Mouse (Mus musculus) right cerebral cortex, postnatal 25 days (tissue): Measurements from ENCODE around the gene Arid3a.

Experiments
- DNase-seq: peaks from one replicate; pipeline ENCODE4 v3.0.0; 2022

Gene Arid3a

DNA sequence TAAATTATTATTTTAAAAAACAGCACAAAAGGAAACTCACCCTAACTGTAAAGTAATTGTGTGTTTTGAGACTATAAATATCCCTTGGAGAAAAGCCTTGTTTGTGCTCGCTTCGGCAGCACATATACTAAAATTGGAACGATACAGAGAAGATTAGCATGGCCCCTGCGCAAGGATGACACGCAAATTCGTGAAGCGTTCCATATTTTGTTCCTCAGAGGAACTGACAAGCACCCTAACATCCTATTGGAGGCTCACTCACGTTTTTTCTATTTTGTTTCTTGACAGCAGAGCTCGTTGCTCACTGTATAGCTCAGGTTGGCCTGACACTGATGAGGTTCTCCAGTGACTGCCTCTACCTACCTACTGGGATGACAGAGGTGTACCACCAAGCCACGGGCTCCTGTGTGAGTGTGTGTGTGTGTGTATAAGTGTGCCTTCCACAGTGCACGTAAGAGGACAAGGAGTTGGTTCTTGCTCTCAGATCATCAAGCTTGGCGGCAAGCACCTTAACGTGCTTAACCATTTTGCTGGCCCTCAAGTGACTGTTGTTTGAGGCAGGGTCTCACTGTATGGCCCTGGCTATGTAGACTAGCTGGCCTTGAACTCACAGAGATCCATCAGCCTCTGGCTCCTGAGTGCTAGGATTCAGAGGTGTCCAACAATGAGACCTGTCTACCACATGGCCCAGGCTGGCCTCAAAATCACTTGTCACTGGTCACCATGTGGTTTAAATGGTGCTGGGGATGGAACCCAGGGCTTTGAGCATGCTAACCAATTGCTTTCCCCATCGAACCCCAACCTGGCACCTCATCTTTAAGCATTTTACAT, 17.5 kb upstream of the Arid3a start:
- no peak for DNase-seq

GRCm38 (mm10) chr10:79910556-79910955, 16.3 kb upstream of the Arid3a start, which contains the start of gene Gm26602:
Gene Gm26602, plus strand, starts transcription at chr10:79910856.
- DNase-seq = no peak

DNA sequence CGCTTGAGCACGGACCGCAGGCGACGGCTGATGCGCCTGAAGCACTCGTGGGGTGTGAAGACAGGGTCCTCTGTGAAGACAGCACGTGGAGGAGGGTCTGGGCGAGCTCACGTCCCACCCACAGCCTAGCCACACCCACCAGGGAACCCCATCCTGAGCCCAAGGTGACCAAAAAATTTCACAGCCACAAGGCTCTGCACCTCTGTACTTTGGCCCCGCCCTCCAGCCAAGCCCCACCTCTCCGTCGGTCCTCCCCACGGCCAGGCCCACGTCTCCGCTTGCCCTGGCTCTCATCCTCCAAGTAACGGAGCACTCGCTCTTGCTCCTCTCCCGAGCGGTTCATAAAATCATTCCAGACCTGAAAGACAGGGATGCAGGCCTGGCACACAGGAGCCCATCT, 14.4 kb upstream of the Arid3a start:
- DNase-seq = no peak

- no peak for DNase-seq
These were observed 12.5 kb upstream of the Arid3a start for GRCm38 (mm10) chr10:79914131-79914947.

GRCm38 (mm10) chr10:79914948-79915596, 11.8 kb upstream of the Arid3a start:
- DNase-seq = no peak

DNA sequence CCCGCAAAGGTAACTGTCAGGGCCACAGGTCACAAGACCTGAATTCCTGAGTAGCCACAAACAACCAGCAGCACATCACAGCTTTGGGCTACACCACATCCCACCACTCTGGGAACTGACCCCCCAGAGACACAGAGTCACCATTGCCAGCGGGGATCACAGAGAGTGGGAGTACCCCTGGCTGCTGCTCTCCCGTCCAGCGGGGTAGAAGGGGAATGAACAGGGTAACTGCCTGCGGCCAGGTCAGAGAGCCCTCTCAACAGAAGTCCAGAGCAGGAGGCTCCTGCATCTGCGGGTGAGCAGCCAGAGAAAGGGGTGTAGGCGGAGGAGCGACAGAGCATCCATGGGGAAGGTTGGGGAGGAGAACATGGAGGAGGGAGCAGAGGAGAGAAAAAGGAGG, 10.8 kb upstream of the Arid3a start:
- DNase-seq = no peak

GRCm38 (mm10) chr10:79916808-79917531, 9.9 kb upstream of the Arid3a start, which contains the start of gene Kiss1r:
Gene Kiss1r, plus strand, starts transcription at chr10:79916971.
- peak; percentile 88 for DNase-seq

GRCm38 (mm10) chr10:79917532-79918100, 9.2 kb upstream of the Arid3a start:
- no peak for DNase-seq

- no peak for DNase-seq
These were observed 8.4 kb upstream of the Arid3a start for GRCm38 (mm10) chr10:79918231-79919078.

GRCm38 (mm10) chr10:79919251-79919849, 7.5 kb upstream of the Arid3a start:
- DNase-seq = no peak

- no peak for DNase-seq
These were observed 6.6 kb upstream of the Arid3a start for GRCm38 (mm10) chr10:79920056-79920890.

- DNase-seq = no peak
These were observed 5.8 kb upstream of the Arid3a start, which contains the start of gene R3hdm4 for GRCm38 (mm10) chr10:79920958-79921535. Gene R3hdm4, minus strand, starts transcription at chr10:79921208.

DNA sequence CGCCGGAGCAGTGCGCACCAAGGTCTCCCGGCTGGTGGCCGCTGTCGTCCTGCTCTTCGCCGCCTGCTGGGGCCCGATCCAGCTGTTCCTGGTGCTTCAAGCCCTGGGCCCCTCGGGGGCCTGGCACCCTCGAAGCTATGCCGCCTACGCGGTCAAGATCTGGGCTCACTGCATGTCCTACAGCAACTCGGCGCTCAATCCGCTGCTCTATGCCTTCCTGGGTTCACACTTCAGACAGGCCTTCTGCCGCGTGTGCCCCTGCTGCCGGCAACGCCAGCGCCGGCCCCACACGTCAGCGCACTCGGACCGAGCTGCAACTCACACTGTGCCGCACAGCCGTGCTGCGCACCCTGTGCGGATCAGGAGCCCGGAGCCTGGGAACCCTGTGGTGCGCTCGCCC, 5.3 kb upstream of the Arid3a start:
- DNase-seq = no peak

DNA sequence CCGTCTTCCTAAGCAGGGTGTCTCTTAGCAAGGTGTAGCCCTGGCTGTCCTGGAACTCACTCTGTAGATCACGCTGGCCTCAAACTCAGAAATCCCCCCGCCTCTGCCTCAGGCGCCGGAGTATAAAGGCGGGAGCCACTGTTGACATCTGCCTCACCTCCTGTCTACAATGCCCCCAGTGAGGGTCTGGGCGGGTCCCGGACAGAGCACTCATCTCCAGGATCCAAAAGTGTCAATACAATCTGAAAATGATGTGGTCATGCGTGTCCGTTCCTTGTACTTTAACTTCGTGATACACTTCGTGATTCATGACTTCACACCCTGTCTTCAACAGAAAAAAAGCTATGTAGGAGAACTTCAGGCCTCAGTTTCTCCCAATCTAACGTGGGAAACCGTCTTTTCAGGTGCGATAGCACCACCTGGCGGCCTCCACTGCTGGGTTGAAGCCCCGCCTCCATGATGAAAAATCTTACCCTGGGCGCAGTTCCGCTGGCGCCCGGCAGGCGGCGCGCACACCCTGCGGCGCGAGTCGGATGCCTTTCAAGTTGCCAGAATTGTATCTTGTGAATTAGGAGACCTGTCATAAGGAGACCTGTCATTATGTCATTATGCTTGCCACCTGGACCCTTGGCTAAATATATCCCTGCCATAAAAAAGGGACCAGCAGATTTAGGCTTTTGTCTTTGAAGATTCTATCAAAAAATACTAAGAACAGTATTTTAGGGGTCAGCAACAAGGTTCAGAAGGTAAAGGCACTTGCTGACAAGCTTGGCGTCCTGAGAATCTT, 1.7 kb upstream of the Arid3a start:
- DNase-seq = peak; percentile 91

DNA sequence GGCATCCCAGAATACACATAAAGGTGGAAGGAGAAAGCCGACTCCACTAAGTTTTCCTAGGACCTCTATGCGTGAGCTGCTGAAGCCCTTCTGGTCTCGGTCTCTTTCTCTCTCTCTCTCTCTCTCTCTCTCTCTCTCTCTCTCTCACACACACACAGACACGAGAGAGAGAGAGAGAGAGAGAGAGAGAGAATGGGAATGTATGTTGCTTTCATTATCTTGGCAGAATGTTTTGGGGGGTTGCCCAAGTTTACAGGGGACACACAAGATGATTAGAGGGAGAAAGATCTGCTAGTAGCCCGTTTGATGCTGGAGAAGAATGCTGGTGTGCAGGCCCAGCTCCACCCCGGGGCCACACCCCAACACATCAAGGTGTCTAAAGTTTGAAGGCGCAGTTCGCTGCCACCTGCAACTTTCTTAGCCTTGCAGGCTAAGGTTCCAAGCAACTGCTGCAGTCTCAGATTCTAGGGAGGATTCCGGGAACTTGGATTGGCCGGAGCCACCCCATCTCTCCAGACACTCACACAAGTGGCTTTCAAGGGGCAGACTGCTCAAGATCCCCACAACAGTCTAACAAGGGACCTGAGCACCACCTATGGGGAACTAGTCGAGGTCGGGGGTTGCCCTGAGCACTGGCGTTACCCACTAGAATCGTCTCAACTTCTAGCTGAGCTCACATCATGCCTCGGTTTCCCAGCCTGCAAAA, 905 bp upstream of the Arid3a start:
- DNase-seq = no peak

- DNase-seq = peak; percentile 62
These were observed 634 bp downstream of the Arid3a start for GRCm38 (mm10) chr10:79927324-79928029.

GRCm38 (mm10) chr10:79928030-79928694, 1.3 kb downstream of the Arid3a start:
- no peak for DNase-seq
